Mouse (Mus musculus): ENCODE data around the gene Dpy30. TPM values are rescaled to one million over a fixed set of nuclear protein-coding genes. Genes with fewer than 3 reads are reported as not detected.

Gene Dpy30
- polyA plus RNA-seq, 1 experiment, result 40.7 TPM

DNA sequence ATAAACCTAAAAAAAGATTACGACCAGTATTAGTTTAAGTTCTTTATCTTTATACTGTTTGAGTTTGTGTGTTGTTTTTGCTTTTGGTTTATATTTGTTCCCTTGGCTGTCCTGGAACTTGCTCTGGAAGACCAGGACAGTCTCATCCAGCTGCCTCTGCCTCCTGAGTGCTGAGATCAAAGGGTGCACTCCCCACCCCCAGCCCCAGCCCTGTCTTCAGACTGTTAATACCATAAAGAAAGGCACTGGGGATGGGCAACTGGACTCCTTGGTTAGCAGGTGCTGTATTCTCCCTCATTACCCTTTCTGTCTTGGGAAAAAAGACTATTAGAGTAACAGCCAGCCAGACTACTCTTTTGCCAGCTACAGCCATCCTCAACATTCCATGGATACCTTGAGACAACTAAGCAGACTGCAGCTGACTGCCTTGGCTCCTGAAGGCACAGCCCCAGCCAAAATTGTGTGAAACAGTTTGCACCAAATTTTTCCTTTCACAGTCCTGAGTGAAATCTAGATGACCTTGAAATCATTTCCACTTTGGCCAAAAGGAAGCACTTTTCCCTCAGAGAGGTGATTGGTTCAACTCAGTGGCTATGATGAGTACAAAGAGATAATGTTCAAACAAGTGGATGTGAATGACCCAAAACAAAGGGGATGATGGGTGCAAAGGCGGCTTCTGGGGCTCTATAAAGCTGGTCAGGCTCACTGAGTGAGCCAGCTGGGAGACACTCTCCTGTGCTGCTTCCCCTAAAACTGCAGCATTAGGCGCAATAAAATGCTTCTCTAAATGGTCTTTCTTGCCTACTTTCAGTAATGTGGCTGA is 59.2 kb downstream of the Dpy30 start:
- no peak for DNase-seq (ENCODE audit: low read depth)

DNA sequence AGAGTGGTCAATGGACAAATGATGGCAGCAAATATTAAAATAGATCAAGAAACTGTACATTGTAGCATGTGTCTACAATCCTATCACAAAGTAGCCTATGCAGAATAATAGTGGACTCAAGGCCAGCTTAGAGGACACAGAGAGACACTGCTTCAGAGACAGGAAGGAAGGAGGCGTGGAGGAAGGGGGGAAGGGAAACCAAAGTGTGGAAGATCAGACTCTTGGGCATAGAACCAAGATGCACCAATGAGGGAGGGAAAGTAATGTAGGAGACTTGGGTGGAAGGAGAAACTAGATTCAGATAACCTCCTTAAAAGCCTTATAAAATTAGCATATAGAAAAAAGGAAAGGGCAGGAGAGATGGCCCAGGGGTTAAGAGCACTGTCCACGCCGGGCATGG is 61.3 kb downstream of the Dpy30 start:
- no peak for DNase-seq (ENCODE audit: low read depth)

Other genes with a start within 250 kb of the Dpy30 start
- gene Memo1, start 28.4 kb downstream of the Dpy30 start, polyA plus RNA-seq (2012; rRNA removed), result 30.0 and 47.4 TPM in 2 replicates
- gene Spast, start 15.0 kb upstream of the Dpy30 start, polyA plus RNA-seq (2012; rRNA removed), result 6.0 and 7.3 TPM in 2 replicates
- 22.5 and 24.1 TPM in 2 replicates for gene Slc30a6, start 71.7 kb upstream of the Dpy30 start, polyA plus RNA-seq (2012; rRNA removed)
- gene Nlrc4, start 135.2 kb upstream of the Dpy30 start, polyA plus RNA-seq (2012; rRNA removed), result 0.15 and 0.24 TPM in 2 replicates
- gene Yipf4, start 165.5 kb upstream of the Dpy30 start, polyA plus RNA-seq (2012; rRNA removed), result 30.0 and 48.7 TPM in 2 replicates
- gene Birc6, start 204.4 kb upstream of the Dpy30 start, polyA plus RNA-seq (2012; rRNA removed), result 77.5 and 85.6 TPM in 2 replicates